Mouse (Mus musculus) testis, postnatal 14 days (tissue): Measurements from ENCODE around the gene Arl4c.

Source experiments
- DNase-seq: peaks from one replicate; pipeline ENCODE4 v3.0.0; 2021; ENCODE audit warnings: low spot score

Arl4c gene

GRCm38 (mm10) chr1:88701870-88702661 lies at the start of gene Arl4c:
Gene Arl4c (minus strand): TSS chr1:88702221.
- DNase-seq: peak; percentile 75

- DNase-seq: no peak
Measured at GRCm38 (mm10) chr1:88751332-88751731, 49.3 kb upstream of the Arl4c start.

- no peak for DNase-seq
Measured at GRCm38 (mm10) chr1:88750576-88750975, 48.6 kb upstream of the Arl4c start.

- DNase-seq: no peak
Measured at GRCm38 (mm10) chr1:88750126-88750525, 48.1 kb upstream of the Arl4c start.

GRCm38 (mm10) chr1:88749106-88749505 lies 47.1 kb upstream of the Arl4c start:
- DNase-seq: peak; percentile 18

GRCm38 (mm10) chr1:88745256-88745655 lies 43.2 kb upstream of the Arl4c start:
- DNase-seq: peak; percentile 59

- no peak for DNase-seq
Measured at GRCm38 (mm10) chr1:88744261-88744660, 42.2 kb upstream of the Arl4c start.

- DNase-seq: no peak
Measured at GRCm38 (mm10) chr1:88742372-88742771, 40.4 kb upstream of the Arl4c start.

- no peak for DNase-seq
Measured at GRCm38 (mm10) chr1:88739546-88739945, 37.5 kb upstream of the Arl4c start.

GRCm38 (mm10) chr1:88738931-88739330 lies 36.9 kb upstream of the Arl4c start:
- DNase-seq: no peak

- no peak for DNase-seq
Measured at GRCm38 (mm10) chr1:88729496-88729895, 27.5 kb upstream of the Arl4c start.

GRCm38 (mm10) chr1:88727369-88727768 lies 25.3 kb upstream of the Arl4c start:
- no peak for DNase-seq

GRCm38 (mm10) chr1:88725716-88726115 lies 23.7 kb upstream of the Arl4c start:
- no peak for DNase-seq

- no peak for DNase-seq
Measured at GRCm38 (mm10) chr1:88720626-88721229, 18.7 kb upstream of the Arl4c start.

- DNase-seq: no peak
Measured at GRCm38 (mm10) chr1:88718563-88718962, 16.5 kb upstream of the Arl4c start.

- DNase-seq: no peak
Measured at GRCm38 (mm10) chr1:88717736-88718135, 15.7 kb upstream of the Arl4c start.

- no peak for DNase-seq
Measured at GRCm38 (mm10) chr1:88712011-88712410, 10.0 kb upstream of the Arl4c start.

- no peak for DNase-seq
Measured at GRCm38 (mm10) chr1:88708646-88709305, 6.8 kb upstream of the Arl4c start.

- DNase-seq: no peak
Measured at GRCm38 (mm10) chr1:88708191-88708590, 6.2 kb upstream of the Arl4c start.

GRCm38 (mm10) chr1:88707536-88707935 lies 5.5 kb upstream of the Arl4c start:
- peak; percentile 45 for DNase-seq

GRCm38 (mm10) chr1:88705799-88706198 lies 3.8 kb upstream of the Arl4c start:
- peak; percentile 88 for DNase-seq

- peak; percentile 64 for DNase-seq
Measured at GRCm38 (mm10) chr1:88705050-88705449, 3.0 kb upstream of the Arl4c start.
